Mouse (Mus musculus) hindbrain, embryonic 10.5 days (tissue): ENCODE results near the gene Ppp4c. TPM values are rescaled to one million over a fixed set of nuclear protein-coding genes. Genes with fewer than 3 reads are reported as not detected.

ENCODE experiments used
- DNase-seq: peaks from one replicate; pipeline ENCODE4 v3.0.0-alpha.2; 2017; ENCODE audit warnings: low spot score
- H3K27ac ChIP-seq: fragments of 300-500 bp; sonication (generic); 2 replicates; pipeline ENCODE4 v1.5.1; 2016; ENCODE audit warnings: mild to moderate bottlenecking, moderate library complexity
- H3K27me3 ChIP-seq: fragments of 300-500 bp; sonication (generic); 2 replicates; pipeline ENCODE4 v1.6.1; 2016; ENCODE audit warnings: mild to moderate bottlenecking; ENCODE audit not compliant: poor library complexity, insufficient read depth, severe bottlenecking
- H3K36me3 ChIP-seq: fragments of 300-500 bp; sonication (generic); 2 replicates; pipeline ENCODE4 v1.6.1; 2016; ENCODE audit warnings: mild to moderate bottlenecking, moderate library complexity
- H3K4me1 ChIP-seq: fragments of 300-500 bp; sonication (generic); replicated peaks from 2 replicates; pipeline ENCODE4 v1.6.1; 2016; ENCODE audit warnings: mild to moderate bottlenecking
- H3K4me3 ChIP-seq: fragments of 300-500 bp; sonication (generic); 2 replicates; pipeline ENCODE4 v1.5.1; 2016; ENCODE audit warnings: mild to moderate bottlenecking, moderate library complexity
- H3K9me3 ChIP-seq: fragments of 300-500 bp; sonication (generic); 2 replicates; pipeline ENCODE4 v1.6.1; 2016; ENCODE audit warnings: mild to moderate bottlenecking, moderate library complexity
- WGBS: fragments of 180-500 bp; shearing (Covaris S2); methylation state at CpG from one replicate; pipeline ENCODE4 v1.1.7; 2016; 5-methylcytosine and 5-hydroxymethylcytosine counted together
- polyA plus RNA-seq: library from polyadenylated mRNA; unstranded; fragments of >200 nt; fragmentation: Nextera tagmentation; extraction: Ambion mirVana; gene quantifications from 2 replicates; pipeline ENCODE4 v1.2.1, GENCODE M21; 2016

Ppp4c gene
- polyA plus RNA-seq: 391 and 411 TPM in 2 replicates

DNA sequence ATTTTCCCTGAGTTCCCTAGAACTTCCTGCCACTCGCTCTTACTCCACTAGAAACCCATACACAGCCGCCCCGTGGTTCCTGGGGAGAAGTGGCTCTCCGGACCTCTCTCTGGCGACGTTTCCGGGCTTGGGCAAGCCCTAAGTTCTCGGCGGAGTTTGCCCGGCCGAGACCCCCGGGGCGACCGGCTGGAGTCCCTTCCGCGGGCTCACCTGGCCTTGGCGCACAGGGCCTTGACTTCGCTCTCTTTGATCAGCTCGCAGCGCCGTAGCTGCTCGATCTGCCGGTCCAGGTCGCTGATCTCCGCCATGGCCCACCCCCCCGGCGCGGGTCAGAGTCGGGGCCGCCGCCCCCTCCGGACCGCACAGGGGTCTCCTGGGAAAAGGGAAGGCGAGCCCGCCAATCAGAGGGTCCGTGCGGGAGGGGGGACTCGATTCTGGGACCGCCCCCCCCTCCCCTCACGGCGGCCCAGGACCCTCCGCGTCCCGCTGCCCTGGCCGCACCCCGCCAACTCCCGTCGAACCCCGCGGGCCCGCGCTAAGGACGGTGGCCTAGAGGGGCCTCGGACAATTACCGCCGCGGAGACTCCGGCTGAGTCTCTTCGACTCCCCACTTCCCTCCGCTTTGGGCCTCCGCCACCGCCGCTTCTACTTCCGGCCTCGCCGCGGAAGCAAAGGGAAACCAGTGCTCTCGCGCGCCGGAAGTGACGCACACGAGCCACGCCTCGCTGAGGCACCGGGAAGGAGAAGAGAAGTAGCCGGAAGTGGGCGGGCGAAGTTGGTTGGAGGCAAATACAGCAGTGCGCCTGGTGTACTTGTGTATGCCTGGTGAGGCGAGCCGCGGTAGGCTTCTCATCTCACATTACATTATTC is at the start of gene Ppp4c:
Gene Ppp4c, minus strand, starts transcription at position 646 of the 870 bp plus-strand sequence.
- Histone ChIP-seq H3K4me3 (peak within 1 kb of the TSS; percentile 98), H3K27ac (peak within 1 kb of the TSS; percentile 98), H3K4me1 (peaks cover 45% of the 10 kb centered on the region), H3K27me3 (no peaks in the 10 kb centered on the region), H3K36me3 (peaks cover 75% of the 10 kb centered on the region), H3K9me3 (no peaks in the 10 kb centered on the region)
- peak; percentile 99 for DNase-seq
- under 1% methylated on average over 83 of the region's 83 CpGs for WGBS

DNA sequence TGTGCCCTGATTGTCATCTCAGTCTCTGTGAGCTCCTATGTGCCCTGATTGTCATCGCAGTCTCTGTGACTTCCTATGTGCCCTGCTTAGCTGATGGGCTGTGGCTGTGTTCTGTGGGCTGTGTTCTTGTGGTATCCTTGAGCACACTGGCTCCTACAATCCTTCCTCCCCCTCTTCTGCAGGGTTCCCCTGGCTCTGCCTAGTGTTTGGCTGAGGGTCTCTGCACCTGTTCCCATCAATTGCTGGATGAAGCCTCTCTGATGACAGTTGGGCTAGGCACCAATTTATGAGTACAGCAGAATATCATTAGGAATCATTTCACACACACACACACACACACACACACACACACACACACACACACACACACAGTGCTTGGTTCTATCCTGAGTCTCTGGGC is 41.0 kb upstream of the Ppp4c start:
- Histone ChIP-seq H3K27ac (no peak overlapping the region), H3K4me1 (peaks cover 28% of the 10 kb centered on the region), H3K4me3 (no peak overlapping the region), H3K27me3 (peaks cover 23% of the 10 kb centered on the region), H3K36me3 (no peaks in the 10 kb centered on the region), H3K9me3 (no peaks in the 10 kb centered on the region)
- DNase-seq: no peak
- 94% methylated on average over 1 of the region's 1 CpGs for WGBS

DNA sequence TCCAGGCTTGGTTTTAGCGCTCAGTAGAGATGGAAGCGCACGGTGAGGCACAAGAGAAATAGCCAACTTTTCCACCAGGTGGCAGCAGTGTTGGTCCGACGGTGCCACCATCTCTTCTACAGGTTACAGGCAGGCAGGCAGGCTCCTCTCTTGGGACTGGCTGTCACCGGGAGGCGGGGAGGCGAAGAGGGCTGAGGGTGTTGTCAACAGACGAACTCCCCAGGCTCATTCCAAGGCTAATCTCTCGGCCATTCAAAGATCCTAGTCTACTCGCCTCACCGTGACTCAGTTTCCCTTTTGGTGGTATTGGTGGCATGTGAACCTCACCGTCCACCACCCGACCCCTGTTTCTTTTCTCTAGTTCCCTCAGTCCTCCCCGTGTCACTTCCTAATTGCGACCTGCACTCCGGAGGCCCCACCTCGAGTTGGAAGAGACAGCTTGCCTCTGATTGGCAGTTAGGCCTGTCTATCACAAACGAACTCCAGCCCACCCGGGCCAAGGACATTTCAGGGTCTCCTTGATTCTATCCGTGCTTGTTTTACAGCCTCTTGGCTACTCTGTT is 39.8 kb upstream of the Ppp4c start:
- Histone ChIP-seq H3K36me3 (no peaks in the 10 kb centered on the region), H3K4me1 (peaks cover 28% of the 10 kb centered on the region), H3K9me3 (no peaks in the 10 kb centered on the region), H3K27ac (peak overlapping the region; percentile 66), H3K4me3 (peak overlapping the region; percentile 43), H3K27me3 (peaks cover 23% of the 10 kb centered on the region)
- WGBS: 1% methylated on average over 21 of the region's 21 CpGs
- DNase-seq: peak; percentile 78

DNA sequence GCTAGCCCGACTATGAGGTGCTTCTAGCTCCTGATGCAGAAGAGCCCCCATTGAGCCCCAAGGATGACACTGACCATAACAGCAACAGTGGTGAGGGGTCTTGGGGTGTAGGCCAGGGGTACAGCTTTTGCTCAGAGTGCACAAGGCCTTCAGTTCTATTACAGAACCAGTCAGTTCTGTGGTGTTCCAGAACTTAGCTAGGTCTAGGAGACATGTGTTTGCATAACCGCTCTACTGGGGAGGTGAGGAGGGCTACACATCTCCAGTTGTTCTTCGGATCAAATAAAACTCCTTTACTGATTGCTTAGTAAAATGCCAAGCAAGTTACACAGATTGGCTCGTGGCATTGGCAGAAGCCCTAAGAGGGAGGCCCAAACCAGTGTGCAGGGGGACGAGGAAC is 39.2 kb upstream of the Ppp4c start, which contains the start of gene 4930451I11Rik:
Gene 4930451I11Rik, minus strand, starts transcription at position 101 of the 400 bp plus-strand sequence.
- H3K9me3 ChIP-seq: no peaks in the 10 kb centered on the region
- no peaks in the 10 kb centered on the region for H3K36me3 ChIP-seq
- peak within 1 kb of the TSS; percentile 66 for H3K27ac ChIP-seq
- 59% methylated on average over 5 of the region's 5 CpGs for WGBS
- peaks cover 28% of the 10 kb centered on the region for H3K4me1 ChIP-seq
- peak within 1 kb of the TSS; percentile 43 for H3K4me3 ChIP-seq
- peaks cover 26% of the 10 kb centered on the region for H3K27me3 ChIP-seq
- no peak for DNase-seq

DNA sequence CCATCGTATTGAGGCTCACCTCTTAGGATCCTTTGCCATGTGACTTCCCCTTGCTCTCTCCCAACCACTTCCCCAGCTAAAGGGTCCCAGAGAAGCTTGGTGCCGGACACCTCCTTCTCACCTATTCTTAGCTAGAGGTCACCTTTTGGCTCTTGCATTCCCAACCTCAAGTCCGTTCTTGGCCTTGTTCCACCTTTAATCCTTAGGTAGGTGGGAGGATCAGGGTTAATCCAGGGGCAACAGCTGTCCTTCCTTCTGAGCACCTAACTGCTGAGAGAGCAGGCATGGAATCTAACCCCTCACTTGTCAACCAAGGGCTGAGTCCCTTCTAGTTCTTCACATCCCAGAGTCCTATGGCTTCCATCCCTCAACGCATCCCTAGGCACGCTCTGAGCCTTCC is 33.7 kb upstream of the Ppp4c start:
- Histone ChIP-seq H3K4me1 (peaks cover 52% of the 10 kb centered on the region), H3K36me3 (no peaks in the 10 kb centered on the region), H3K9me3 (no peaks in the 10 kb centered on the region), H3K27me3 (peaks cover 60% of the 10 kb centered on the region), H3K27ac (no peak overlapping the region), H3K4me3 (no peak overlapping the region)
- 70% methylated on average over 5 of the region's 5 CpGs for WGBS
- no peak for DNase-seq

DNA sequence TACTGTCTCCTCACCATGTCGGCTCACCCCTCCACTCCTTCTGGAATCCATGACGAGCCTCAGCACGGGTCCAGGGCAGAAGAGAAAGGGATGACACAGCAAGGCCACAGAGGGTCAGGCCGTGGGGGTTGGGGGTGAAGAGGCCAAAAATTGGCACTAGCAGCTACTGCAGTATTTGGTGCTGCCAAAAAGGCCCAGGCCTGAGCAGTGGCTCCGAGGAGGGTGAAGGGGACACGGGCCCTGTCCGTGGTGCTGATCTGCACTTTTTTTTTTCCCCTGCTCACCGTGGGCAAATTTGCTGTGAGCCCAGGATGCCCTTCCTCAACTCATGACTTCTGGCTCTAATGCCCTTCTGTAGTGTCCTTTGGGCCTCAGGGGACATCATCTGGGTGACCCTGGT is 33.1 kb upstream of the Ppp4c start:
- Histone ChIP-seq H3K4me3 (peak overlapping the region; percentile 20; the same call in 1 of the 2 replicates), H3K9me3 (no peaks in the 10 kb centered on the region), H3K27me3 (peaks cover 55% of the 10 kb centered on the region), H3K4me1 (peaks cover 51% of the 10 kb centered on the region), H3K27ac (no peak overlapping the region), H3K36me3 (no peaks in the 10 kb centered on the region)
- WGBS: 19% methylated on average over 8 of the region's 8 CpGs
- no peak for DNase-seq

DNA sequence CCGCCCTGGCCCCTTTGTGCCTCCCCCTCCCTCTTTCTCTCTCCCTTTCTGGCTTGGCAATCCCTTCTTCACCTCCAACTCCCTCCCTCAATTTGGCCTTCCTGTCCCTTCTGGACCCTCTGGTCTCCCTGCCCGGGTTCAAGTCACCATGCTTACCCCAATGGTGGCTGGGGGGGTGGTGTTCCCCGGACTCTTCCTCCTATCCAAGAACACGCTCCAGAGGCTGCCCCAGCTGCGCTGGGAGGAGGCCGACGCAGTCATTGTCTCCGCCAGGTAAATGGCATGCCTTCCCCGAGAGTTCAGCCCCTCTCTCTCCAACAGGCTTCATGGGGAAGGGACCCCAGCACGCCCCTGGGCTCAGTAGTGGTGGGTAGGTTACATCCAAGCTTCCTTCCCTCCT is 31.6 kb upstream of the Ppp4c start:
- peaks cover 37% of the 10 kb centered on the region for H3K4me1 ChIP-seq
- H3K9me3 ChIP-seq: no peaks in the 10 kb centered on the region
- peak overlapping the region; percentile 66 for H3K4me3 ChIP-seq
- H3K36me3 ChIP-seq: no peaks in the 10 kb centered on the region
- peak overlapping the region; percentile 90 for H3K27ac ChIP-seq
- WGBS: 7% methylated on average over 10 of the region's 10 CpGs
- DNase-seq: no peak
- H3K27me3 ChIP-seq: peaks cover 48% of the 10 kb centered on the region

DNA sequence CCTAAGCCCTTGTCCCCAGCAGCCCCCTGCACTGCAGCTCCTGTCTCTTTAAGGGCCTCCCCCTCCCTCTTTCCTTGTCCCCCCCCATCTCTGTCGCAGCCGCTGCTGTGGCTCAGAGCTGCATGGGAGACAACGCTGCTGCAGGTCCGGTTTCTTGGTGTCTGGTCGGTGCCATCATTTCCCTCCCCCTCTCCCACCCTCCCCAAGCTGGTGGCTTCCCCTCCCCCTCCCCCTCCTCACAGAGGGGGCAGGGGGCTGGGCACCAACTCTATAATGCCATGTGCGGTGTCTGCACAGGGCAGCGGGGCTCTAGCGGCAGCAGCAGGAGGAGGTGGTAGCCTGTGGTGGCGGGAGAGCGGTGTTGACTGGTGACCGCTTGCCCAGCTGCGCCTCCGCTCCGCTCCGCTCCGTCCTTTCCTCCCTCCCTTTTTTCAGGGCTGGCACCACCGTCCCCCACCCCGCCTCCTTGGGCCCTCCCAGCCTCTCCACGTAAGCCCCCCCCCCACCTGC is 31.0 kb upstream of the Ppp4c start:
- Histone ChIP-seq H3K27ac (peak overlapping the region; percentile 90), H3K36me3 (no peaks in the 10 kb centered on the region), H3K27me3 (peaks cover 48% of the 10 kb centered on the region), H3K4me1 (peaks cover 37% of the 10 kb centered on the region), H3K4me3 (peak overlapping the region; percentile 66), H3K9me3 (no peaks in the 10 kb centered on the region)
- 2% methylated on average over 17 of the region's 19 CpGs for WGBS
- peak; percentile 54 for DNase-seq

DNA sequence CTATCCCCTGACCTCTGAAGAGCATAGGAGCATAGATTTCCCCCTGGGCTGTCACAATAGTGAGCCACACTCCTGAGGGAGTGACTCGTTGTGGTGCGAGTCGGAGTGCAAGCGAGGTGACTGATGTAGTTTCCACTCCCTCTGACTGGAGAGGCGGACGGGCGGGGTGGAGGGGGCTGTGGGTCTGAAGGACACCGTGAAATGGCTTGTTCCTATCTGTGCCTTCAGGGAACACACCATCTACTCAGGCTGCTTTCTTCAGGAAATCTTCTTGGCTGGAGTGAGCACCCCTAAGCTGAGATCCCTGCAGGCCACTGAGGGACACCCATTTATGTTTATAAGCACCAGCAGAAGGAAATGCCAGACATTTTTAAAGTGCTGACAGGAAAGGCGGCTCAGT is 30.4 kb upstream of the Ppp4c start:
- Histone ChIP-seq H3K4me3 (peak overlapping the region; percentile 66), H3K27me3 (peaks cover 48% of the 10 kb centered on the region), H3K36me3 (no peaks in the 10 kb centered on the region), H3K4me1 (peaks cover 37% of the 10 kb centered on the region), H3K27ac (peak overlapping the region; percentile 90), H3K9me3 (no peaks in the 10 kb centered on the region)
- WGBS: 7% methylated on average over 9 of the region's 9 CpGs
- peak; percentile 17 for DNase-seq

DNA sequence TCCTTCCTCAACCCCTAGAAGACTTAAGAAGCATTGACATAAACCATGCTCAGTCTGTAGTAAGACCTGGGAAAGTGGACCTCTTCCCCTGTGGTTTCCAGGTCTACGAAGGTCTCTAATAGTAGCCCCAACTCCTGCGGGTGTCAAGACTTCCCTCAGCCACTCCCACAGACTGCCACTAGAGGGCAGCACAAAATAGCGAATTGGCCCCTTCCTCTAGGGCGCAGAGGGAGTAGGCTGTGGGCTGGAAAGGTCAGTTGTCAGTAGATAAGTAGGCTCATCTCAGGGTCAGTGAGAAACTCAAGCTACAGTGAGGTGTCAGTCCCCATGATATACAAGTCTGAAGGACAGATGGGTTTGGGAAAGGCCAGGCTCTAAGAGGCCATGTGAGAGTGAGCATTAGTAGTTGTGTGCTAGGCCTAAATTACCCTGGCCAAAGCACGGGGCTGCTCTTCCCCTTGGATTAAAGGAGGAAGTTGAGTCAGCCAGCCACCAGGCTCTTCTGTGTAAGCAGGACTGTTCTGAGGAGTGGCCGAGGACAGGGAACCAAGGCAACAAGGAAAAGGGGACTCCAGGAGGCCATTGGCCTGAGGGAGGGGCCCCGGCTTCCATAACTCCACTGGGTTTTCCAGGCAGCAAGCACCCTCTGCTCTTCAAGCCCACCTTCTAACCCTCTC is 29.7 kb upstream of the Ppp4c start:
- H3K36me3 ChIP-seq: no peaks in the 10 kb centered on the region
- H3K9me3 ChIP-seq: no peaks in the 10 kb centered on the region
- peaks cover 37% of the 10 kb centered on the region for H3K4me1 ChIP-seq
- peaks cover 48% of the 10 kb centered on the region for H3K27me3 ChIP-seq
- WGBS: 23% methylated on average over 7 of the region's 7 CpGs
- peak overlapping the region; percentile 90 for H3K27ac ChIP-seq
- peak; percentile 87 for DNase-seq
- H3K4me3 ChIP-seq: peak overlapping the region; percentile 66; the same call in 1 of the 2 replicates

DNA sequence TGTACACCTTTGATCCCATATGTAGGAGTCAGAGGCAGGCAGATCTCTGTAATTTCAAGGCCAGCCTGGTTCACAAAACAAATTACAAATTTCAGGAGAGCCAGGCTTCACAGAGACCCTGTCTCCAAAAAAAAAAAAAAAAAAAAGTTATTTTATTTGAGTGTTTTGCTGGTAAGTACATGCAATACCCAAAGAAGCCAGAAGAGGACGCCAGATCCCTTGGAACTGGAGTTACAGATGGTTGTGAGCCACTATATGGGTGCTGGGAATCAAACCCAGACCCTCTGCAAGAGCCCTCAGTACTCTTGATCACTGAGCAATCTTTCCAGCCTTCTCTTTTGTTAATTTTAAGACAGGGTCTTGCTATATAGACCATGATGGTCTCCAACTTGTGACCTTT is 26.5 kb upstream of the Ppp4c start:
- 40% methylated on average over 1 of the region's 1 CpGs for WGBS
- no peaks in the 10 kb centered on the region for H3K36me3 ChIP-seq
- no peaks in the 10 kb centered on the region for H3K9me3 ChIP-seq
- H3K27me3 ChIP-seq: peaks cover 24% of the 10 kb centered on the region
- H3K27ac ChIP-seq: no peak overlapping the region
- H3K4me1 ChIP-seq: peaks cover 31% of the 10 kb centered on the region
- no peak for DNase-seq
- H3K4me3 ChIP-seq: no peak overlapping the region

DNA sequence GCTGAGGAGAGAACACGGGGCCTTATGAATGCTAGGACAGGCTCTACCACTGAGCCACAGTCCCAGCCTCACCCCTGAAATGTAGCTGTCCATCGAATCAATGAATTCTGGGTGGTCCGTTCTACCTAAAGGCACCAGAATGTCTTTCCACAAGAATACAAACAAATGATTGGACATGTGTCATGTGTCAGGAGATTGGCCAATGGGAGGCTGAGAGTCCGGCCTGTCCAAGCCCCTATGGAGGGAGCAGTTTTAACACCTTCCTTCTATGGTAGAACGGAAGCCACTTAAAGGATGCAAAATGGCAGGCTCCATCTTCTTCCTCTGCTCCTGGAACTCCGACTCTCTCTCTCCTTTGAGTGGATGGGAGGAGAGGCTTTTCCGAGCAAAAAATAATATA is 25.3 kb upstream of the Ppp4c start:
- DNase-seq: no peak
- Histone ChIP-seq H3K36me3 (no peaks in the 10 kb centered on the region), H3K9me3 (no peaks in the 10 kb centered on the region), H3K4me3 (no peak overlapping the region), H3K4me1 (peaks cover 25% of the 10 kb centered on the region), H3K27ac (no peak overlapping the region), H3K27me3 (peaks cover 12% of the 10 kb centered on the region)
- WGBS: 86% methylated on average over 7 of the region's 7 CpGs
